Mouse (Mus musculus): ENCODE measurements around the gene Tmc4. TPM values are rescaled to one million over a fixed set of nuclear protein-coding genes. Genes with fewer than 3 reads are reported as not detected.

The Tmc4 gene
- polyA plus RNA-seq, 1 experiment = 10.5 TPM

DNA sequence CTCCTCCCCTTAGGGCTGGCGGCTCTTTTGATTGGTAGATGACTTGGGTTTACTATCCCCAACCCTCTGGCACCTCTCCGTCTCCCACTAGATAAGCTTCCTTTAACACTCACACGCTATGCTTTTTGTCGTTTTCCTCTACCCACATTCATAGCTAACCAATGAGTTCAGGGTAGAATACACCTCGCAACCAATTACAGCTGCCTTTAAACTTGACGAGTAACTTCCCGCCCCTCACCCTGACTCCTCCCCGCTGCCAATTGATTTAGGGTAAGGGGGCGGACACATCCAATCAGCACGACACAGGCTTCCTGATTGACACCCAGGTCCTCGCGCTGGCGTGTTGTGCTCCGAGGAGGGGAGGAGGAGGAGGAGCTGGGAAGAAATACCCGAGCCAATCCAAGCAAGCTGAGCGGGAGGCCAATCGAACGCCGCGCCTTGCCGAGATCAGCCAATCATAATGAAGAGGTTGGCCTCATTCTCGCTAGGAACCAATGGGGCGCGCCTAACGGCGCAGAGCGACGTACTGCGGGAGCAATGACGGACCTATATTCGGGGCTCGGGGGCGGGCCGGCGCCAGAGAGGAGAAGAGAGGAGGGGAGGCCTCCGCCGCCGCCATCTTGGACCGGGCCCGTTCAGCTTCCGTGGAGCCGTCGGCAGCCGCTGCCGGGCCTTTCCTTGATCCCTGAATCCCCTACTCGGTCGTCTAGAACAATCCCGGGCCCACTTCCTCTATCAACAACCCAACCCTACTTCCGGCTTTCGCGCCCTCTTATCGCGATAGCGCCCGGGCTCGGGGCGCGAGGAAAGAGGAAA, 32.5 kb downstream of the Tmc4 start, which contains the start of gene Cnot3:
Cnot3 (plus strand) TSS at position 597 of the 816 bp plus-strand sequence.
- TF ChIP-seq CTCF (IDR thresholded peaks at IDR 0.05; ENCODE audit: borderline replicate concordance, insufficient read depth, low read length) = no peak
- TF ChIP-seq POLR2A (IDR thresholded peaks at IDR 0.05; ENCODE audit: low read depth, low read length) = peak; percentile 62
- Histone ChIP-seq H3K4me3 (ENCODE audit: insufficient read depth, low read length) (peak within 1 kb of the TSS; percentile 58), H3K27ac (ENCODE audit: insufficient read depth, low read length) (peak within 1 kb of the TSS; percentile 94), H3K4me1 (ENCODE audit: control insufficient read depth, insufficient read depth, low read length) (peaks cover 14% of the 10 kb centered on the region)

DNA sequence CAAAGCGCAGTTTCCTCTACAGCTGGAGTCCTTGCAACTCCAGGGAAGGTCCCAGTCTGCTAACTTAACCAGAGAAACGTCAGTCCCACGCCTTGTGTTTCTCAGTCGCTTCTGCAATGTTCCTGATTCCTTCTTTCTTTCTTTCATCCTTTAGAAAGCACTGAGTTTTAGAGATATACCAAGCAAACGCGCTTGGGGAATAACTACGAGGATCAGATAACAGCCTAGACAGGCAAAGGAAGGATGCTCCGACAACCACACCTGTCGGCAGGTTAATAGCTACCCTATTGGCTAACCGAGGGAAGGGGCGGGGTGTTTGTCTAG, 33.0 kb downstream of the Tmc4 start:
- Histone ChIP-seq H3K27ac (ENCODE audit: insufficient read depth, low read length) (no peak overlapping the region), H3K4me3 (ENCODE audit: insufficient read depth, low read length) (peak overlapping the region; percentile 44), H3K4me1 (ENCODE audit: control insufficient read depth, insufficient read depth, low read length) (peaks cover 14% of the 10 kb centered on the region)
- TF ChIP-seq CTCF (IDR thresholded peaks at IDR 0.05; ENCODE audit: borderline replicate concordance, insufficient read depth, low read length) = no peak
- TF ChIP-seq POLR2A (IDR thresholded peaks at IDR 0.05; ENCODE audit: low read depth, low read length) = no peak

DNA sequence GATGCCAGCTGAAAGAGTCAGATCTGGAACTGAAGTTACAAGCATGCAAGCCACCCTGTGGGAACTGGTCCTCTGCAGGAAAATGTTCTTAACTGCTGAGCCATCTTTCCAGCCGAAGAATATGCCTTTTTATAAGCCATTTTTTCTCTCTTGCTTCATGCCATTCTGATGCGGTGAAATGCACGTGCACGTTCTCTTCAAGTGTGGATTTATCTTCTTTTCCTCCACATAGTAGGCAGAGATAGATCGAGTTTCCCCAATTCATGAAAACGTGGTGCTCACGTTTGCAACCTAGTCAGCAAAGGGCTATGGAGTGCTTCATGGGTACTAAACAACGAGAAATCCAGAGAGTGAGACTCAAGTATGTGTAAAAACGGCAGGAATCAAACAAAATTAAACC, 33.5 kb downstream of the Tmc4 start:
- Histone ChIP-seq H3K27ac (ENCODE audit: insufficient read depth, low read length) (no peak overlapping the region), H3K4me3 (ENCODE audit: insufficient read depth, low read length) (peak overlapping the region; percentile 44), H3K4me1 (ENCODE audit: control insufficient read depth, insufficient read depth, low read length) (peaks cover 14% of the 10 kb centered on the region)
- TF ChIP-seq POLR2A (IDR thresholded peaks at IDR 0.05; ENCODE audit: low read depth, low read length) (no peak), CTCF (IDR thresholded peaks at IDR 0.05; ENCODE audit: borderline replicate concordance, insufficient read depth, low read length) (no peak)

DNA sequence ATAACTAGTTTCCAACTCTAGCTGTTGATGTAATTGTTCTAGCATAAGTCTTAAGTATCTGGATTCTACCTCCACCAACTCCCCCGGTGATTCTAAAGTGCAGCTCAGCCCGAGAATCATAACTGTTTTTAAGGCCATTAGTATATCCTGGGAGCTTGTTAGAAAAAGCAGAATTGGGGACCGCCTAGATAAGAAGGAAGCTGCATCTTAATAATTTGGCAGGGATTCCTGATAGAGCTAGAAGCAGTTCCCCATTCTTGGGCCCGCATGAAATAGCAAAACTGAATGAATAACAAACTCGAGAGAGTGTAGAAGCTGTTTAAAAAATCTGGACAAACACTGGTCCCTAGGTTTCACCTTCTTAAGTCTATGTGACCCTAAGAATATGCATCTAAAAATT, 33.9 kb downstream of the Tmc4 start:
- no peak for TF ChIP-seq CTCF (IDR thresholded peaks at IDR 0.05; ENCODE audit: borderline replicate concordance, insufficient read depth, low read length)
- no peak for TF ChIP-seq POLR2A (IDR thresholded peaks at IDR 0.05; ENCODE audit: low read depth, low read length)
- Histone ChIP-seq H3K4me3 (ENCODE audit: insufficient read depth, low read length) (no peak overlapping the region), H3K4me1 (ENCODE audit: control insufficient read depth, insufficient read depth, low read length) (peaks cover 12% of the 10 kb centered on the region), H3K27ac (ENCODE audit: insufficient read depth, low read length) (no peak overlapping the region)

DNA sequence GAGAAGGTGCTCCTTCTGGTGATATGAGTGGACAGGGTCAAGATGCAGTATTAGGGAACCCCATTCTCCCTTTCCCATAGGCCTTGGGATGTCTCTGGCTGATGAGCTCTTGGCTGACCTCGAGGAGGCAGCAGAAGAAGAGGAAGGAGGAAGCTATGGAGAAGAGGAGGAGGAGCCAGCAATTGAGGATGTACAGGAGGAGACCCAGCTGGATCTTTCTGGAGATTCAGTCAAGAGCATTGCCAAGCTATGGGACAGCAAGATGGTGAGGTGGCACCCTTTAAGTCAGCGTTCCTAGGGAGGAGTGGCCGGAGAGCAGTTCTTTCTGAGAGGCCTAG, 46.9 kb downstream of the Tmc4 start:
- H3K4me3 ChIP-seq (ENCODE audit: insufficient read depth, low read length) = peak overlapping the region; percentile 64
- TF ChIP-seq CTCF (IDR thresholded peaks at IDR 0.05; ENCODE audit: borderline replicate concordance, insufficient read depth, low read length) (no peak), POLR2A (IDR thresholded peaks at IDR 0.05; ENCODE audit: low read depth, low read length) (no peak)
- no peak overlapping the region for H3K27ac ChIP-seq (ENCODE audit: insufficient read depth, low read length)
- H3K4me1 ChIP-seq (ENCODE audit: control insufficient read depth, insufficient read depth, low read length) = peaks cover 8% of the 10 kb centered on the region; the same call in 1 of the 2 replicates

DNA sequence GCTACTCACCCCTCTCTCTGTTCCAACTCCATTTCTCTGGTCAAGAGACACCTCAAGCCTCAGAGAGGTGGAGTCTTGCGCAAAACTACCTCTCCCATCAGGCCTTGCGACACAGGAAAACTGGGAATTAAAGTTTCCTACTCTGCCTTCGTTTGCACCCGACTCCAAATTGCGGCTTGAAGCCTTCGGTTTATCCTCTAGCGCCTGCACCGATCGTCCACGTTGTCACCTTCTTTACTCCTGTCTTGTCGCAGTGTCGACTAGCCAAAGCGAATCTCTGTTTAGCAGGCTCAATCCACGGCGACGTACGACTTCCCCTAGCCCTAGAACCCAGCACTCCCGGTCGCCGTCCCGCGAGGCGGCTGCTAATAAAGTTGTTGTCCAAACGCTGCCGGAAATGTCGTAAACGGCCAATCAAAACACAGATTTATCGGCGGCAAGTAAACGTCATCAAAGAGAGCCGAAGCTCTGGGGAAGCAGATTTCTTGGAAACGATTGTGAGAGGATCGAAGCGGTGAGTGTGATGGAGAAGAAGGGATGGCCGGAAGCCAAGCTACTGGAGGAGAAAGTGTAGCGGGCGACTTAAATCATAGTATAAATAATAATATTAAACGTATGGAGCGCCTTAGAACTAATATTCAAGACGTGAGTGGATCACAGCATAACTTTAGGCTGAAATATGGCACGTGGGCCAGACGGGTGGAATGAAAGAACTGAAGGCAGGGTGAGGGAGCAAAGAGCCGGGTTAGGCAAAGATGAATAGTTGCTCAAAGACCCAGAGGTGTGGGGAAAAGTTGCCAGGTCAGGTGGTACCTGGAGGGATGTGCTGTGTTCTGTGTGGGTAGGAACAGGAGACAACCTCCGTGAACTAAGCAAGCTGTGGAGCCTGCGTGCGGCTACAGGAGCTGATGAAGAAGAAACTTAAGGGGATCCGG, 47.5 kb downstream of the Tmc4 start, which contains the start of the genes Tfpt and Prpf31:
Tfpt (minus strand) TSS at position 387 of the 935 bp plus-strand sequence.
Prpf31 (plus strand) TSS at position 443 of the 935 bp plus-strand sequence.
- H3K27ac ChIP-seq (ENCODE audit: insufficient read depth, low read length) = peak within 1 kb of the TSS; percentile 38
- TF ChIP-seq CTCF (IDR thresholded peaks at IDR 0.05; ENCODE audit: borderline replicate concordance, insufficient read depth, low read length) (no peak), POLR2A (IDR thresholded peaks at IDR 0.05; ENCODE audit: low read depth, low read length) (peak; percentile 65)
- peaks cover 8% of the 10 kb centered on the region; the same call in 1 of the 2 replicates for H3K4me1 ChIP-seq (ENCODE audit: control insufficient read depth, insufficient read depth, low read length)
- peak within 1 kb of the TSS; percentile 64 for H3K4me3 ChIP-seq (ENCODE audit: insufficient read depth, low read length)

DNA sequence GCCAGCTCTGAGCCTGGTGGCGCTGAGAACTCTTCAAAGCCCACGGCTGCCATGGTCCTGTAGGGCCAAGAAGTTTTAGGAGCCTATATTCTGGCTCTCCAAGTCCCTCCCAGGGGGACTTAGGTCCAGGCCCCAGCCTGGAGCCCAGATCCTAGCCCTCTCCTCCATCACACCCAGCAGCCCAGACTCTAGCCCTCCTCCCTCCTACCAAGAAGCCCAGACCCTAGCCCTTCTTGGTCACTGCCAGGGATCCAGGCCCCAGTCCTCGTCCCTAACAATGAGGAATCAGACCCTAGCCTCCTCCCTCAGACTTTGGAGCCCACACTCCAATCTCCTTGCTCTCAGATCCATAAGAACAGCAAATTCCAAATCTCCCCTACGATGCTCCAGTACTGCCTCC, 48.3 kb downstream of the Tmc4 start:
- Histone ChIP-seq H3K4me3 (ENCODE audit: insufficient read depth, low read length) (peak overlapping the region; percentile 64), H3K4me1 (ENCODE audit: control insufficient read depth, insufficient read depth, low read length) (peaks cover 8% of the 10 kb centered on the region; the same call in 1 of the 2 replicates), H3K27ac (ENCODE audit: insufficient read depth, low read length) (no peak overlapping the region)
- TF ChIP-seq POLR2A (IDR thresholded peaks at IDR 0.05; ENCODE audit: low read depth, low read length) (no peak), CTCF (IDR thresholded peaks at IDR 0.05; ENCODE audit: borderline replicate concordance, insufficient read depth, low read length) (no peak)

DNA sequence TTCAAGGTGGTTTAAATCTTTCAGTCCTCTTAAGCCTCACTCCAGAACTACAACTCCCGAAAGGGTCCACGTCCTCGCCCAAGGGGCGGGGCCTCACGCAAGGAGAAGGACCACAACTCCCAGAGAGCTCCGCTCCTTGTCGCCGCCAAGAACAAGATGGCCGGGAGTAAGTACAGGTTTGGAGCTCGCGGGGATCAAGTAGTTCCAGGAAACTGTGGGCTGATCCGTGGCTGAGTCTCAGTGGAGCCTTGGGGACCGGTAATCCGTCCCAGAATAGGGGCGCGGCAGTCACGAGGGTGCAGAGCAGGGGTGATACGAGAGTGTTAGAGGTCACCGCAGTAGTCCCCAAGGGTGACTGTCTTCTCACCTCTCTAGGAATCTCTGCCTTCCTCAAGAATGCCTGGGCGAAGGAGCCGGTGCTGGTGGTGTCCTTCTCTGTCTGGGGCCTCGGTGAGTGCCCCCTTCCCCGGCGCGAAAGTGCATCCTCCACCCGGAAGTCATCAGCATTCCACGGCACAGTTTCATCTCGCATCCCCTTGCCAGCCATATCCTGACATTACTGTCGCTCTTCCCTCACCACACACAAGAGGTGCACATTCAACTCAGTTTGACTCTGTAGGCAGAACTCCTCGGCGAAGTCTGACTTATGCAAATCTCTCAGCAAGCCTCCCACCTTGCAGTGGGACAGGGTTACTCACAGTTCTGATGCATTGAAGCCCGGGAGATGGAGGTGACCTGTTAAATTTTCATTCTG, 59.9 kb downstream of the Tmc4 start, which contains the start of gene Ndufa3:
Ndufa3 (plus strand) TSS at position 132 of the 754 bp plus-strand sequence.
- peak within 1 kb of the TSS; percentile 78 for H3K4me3 ChIP-seq (ENCODE audit: insufficient read depth, low read length)
- H3K4me1 ChIP-seq (ENCODE audit: control insufficient read depth, insufficient read depth, low read length) = no peaks in the 10 kb centered on the region
- TF ChIP-seq POLR2A (IDR thresholded peaks at IDR 0.05; ENCODE audit: low read depth, low read length) (peak; percentile 78), CTCF (IDR thresholded peaks at IDR 0.05; ENCODE audit: borderline replicate concordance, insufficient read depth, low read length) (no peak)
- H3K27ac ChIP-seq (ENCODE audit: insufficient read depth, low read length) = peak within 1 kb of the TSS; percentile 48
